Comparison of ENCODE assay signal across 9 mouse cellular contexts in genomic region chr14:30867042-30867441, GRCm38 (mm10). TPM values are rescaled to one million over a fixed set of nuclear protein-coding genes. Genes with fewer than 3 reads are reported as not detected.
DNase-seq lines count a peak whose midpoint lies in the region; TF ChIP-seq lines count a peak whose summit lies in the region.
"Had no signal": no experiment of that assay in that cellular context is flagged by ENCODE, and none has a peak within 500 bp of the region (broad histone marks: within the 10 kb centered on the region; RNA-seq: fewer than 3 reads in every experiment).

No protein-coding gene starts in this region.

- intact Hi-C loops in left cerebral cortex, postnatal 4 days (cut with DNase I) = no loop called here

- H3K27me3 ChIP-seq in myocyte (ENCODE audit: control insufficient read depth, insufficient read depth, insufficient read length) = no peaks in the 10 kb centered on the region
- H3K27me3 ChIP-seq: heart, embryonic 13.5 days had no signal

- TF ChIP-seq CTCF in bone marrow macrophage, adult 2 months (IDR thresholded peaks at IDR 0.05; ENCODE audit: low read depth, low read length) = peak; percentile 80
- peak; percentile 88 for TF ChIP-seq CTCF in embryonic fibroblast, embryonic 13.5 days (IDR thresholded peaks at IDR 0.05; ENCODE audit: borderline replicate concordance, insufficient read depth, low read length)

- H3K36me3 ChIP-seq in myocyte (ENCODE audit: control insufficient read depth, insufficient read depth) = no peaks in the 10 kb centered on the region

- TF ChIP-seq POLR2A in bone marrow macrophage, adult 2 months (IDR thresholded peaks at IDR 0.05; ENCODE audit: borderline replicate concordance, low read depth, low read length) = no peak
- no peak for TF ChIP-seq POLR2A in embryonic fibroblast, embryonic 13.5 days (IDR thresholded peaks at IDR 0.05; ENCODE audit: low read depth, low read length)
- no peak for TF ChIP-seq POLR2A in myocyte (IDR thresholded peaks at IDR 0.05; ENCODE audit: insufficient read length, low read depth)

- peak overlapping the region; percentile 14 for H3K4me2 ChIP-seq in myocyte (ENCODE audit: low read depth)
- H3K4me2 ChIP-seq: heart, embryonic 13.5 days had no signal

- no peak overlapping the region for H3K27ac ChIP-seq in bone marrow macrophage, adult 2 months (ENCODE audit: insufficient read depth, low read depth, low read length)
- H3K27ac ChIP-seq in embryonic fibroblast, embryonic 13.5 days (ENCODE audit: insufficient read depth, low read length) = no peak overlapping the region
- H3K27ac ChIP-seq: heart, embryonic 13.5 days had no signal

- H3K4me1 ChIP-seq in bone marrow macrophage, adult 2 months (ENCODE audit: control insufficient read depth, insufficient read depth, low read length) = no peaks in the 10 kb centered on the region
- no peaks in the 10 kb centered on the region for H3K4me1 ChIP-seq in embryonic fibroblast, embryonic 13.5 days (ENCODE audit: control insufficient read depth, insufficient read depth, low read length)

- DNase-seq in ovary, postnatal 10 days (ENCODE audit: low spot score) = peak; percentile 51
- no peak for DNase-seq in ovary, adult 18-20 months (ENCODE audit: low spot score)
- DNase-seq in hindlimb bud, embryonic 11.5 days (ENCODE audit: extremely low spot score, low read depth, low spot score) = peak; percentile 28
- DNase-seq in left cerebral cortex, postnatal 4 days = peak; percentile 85
- DNase-seq in thymus, postnatal 14 days = peak; percentile 65

- H3ac ChIP-seq in myocyte (ENCODE audit: control insufficient read depth, insufficient read length) = no peak overlapping the region

- H3K4me3 ChIP-seq in bone marrow macrophage, adult 2 months (ENCODE audit: insufficient read depth, low read length) = no peak overlapping the region
- no peak overlapping the region for H3K4me3 ChIP-seq in embryonic fibroblast, embryonic 13.5 days (ENCODE audit: insufficient read depth, low read length)
- no peak overlapping the region for H3K4me3 ChIP-seq in myocyte
- H3K4me3 ChIP-seq: heart, embryonic 13.5 days had no signal

- no peaks in the 10 kb centered on the region for H3K79me2 ChIP-seq in myocyte (ENCODE audit: control insufficient read depth, insufficient read depth)

TF ChIP-seq in myocyte, 11 proteins besides CTCF, POLR2A, EP300 and RAD21:
- TF ChIP-seq USF1 (IDR thresholded peaks at IDR 0.05; ENCODE audit: low read depth) = no peak
- TF ChIP-seq MYOG (IDR thresholded peaks at IDR 0.05; ENCODE audit: control insufficient read depth in 1 of 3, insufficient read depth in 1 of 3, insufficient read length in 2 of 3, low read depth in 2 of 3) = peak in 1 of 3 experiments; percentile 25
- peak in 2 of 3 experiments; percentile 48 to 68 for TF ChIP-seq MYOD1 (IDR thresholded peaks at IDR 0.05; ENCODE audit: control insufficient read depth in 1 of 3, insufficient read length in 2 of 3, low read depth in 2 of 3)

RNA-seq across cellular contexts. Expression of gene Mustn1, which starts 12.0 kb away (rescaled TPM):
- 1.0 and 1.5 TPM in 2 replicates for polyA plus RNA-seq in bone marrow macrophage, adult 2 months (2012; ENCODE audit: insufficient read depth, insufficient read length, missing spikeins)
- polyA plus RNA-seq in embryonic fibroblast, embryonic 13.5 days (2011; ENCODE audit: insufficient read length, low read depth, missing spikeins) = 2.9 and 4.9 TPM in 2 replicates
- total RNA-seq in left cerebral cortex, postnatal 4 days (2021) = 1 to 10 TPM; 1.1 to 1.4 TPM
- polyA plus RNA-seq in myocyte (2012; fragmentation: generic; extraction: Trizol) = 143 TPM

RNA-seq across cellular contexts. Expression of gene Itih4, which starts 19.2 kb away (rescaled TPM):
- polyA plus RNA-seq in bone marrow macrophage, adult 2 months (2012; ENCODE audit: insufficient read depth, insufficient read length, missing spikeins) = not detected in 2 replicates
- polyA plus RNA-seq in embryonic fibroblast, embryonic 13.5 days (2011; ENCODE audit: insufficient read length, low read depth, missing spikeins) = 0.13 TPM in 1 of 2 replicates, not detected in the other
- not detected for total RNA-seq in left cerebral cortex, postnatal 4 days (2021)
- polyA plus RNA-seq in myocyte (2012; fragmentation: generic; extraction: Trizol) = 0.06 TPM

RNA-seq across cellular contexts. Expression of gene Tmem110, which starts 41.7 kb away (rescaled TPM):
- polyA plus RNA-seq in bone marrow macrophage, adult 2 months (2012; ENCODE audit: insufficient read depth, insufficient read length, missing spikeins) = 8.0 and 8.4 TPM in 2 replicates
- 17.4 and 24.8 TPM in 2 replicates for polyA plus RNA-seq in embryonic fibroblast, embryonic 13.5 days (2011; ENCODE audit: insufficient read length, low read depth, missing spikeins)
- total RNA-seq in left cerebral cortex, postnatal 4 days (2021) = 10 to 100 TPM; 28.1 to 28.8 TPM
- 9.1 TPM for polyA plus RNA-seq in myocyte (2012; fragmentation: generic; extraction: Trizol)

RNA-seq across cellular contexts. Expression of gene Itih3, which starts 56.5 kb away (rescaled TPM):
- not detected in 2 replicates for polyA plus RNA-seq in bone marrow macrophage, adult 2 months (2012; ENCODE audit: insufficient read depth, insufficient read length, missing spikeins)
- not detected in 2 replicates for polyA plus RNA-seq in embryonic fibroblast, embryonic 13.5 days (2011; ENCODE audit: insufficient read length, low read depth, missing spikeins)
- 1 to 10 TPM; 2.4 to 3.7 TPM for total RNA-seq in left cerebral cortex, postnatal 4 days (2021)
- 0.04 TPM for polyA plus RNA-seq in myocyte (2012; fragmentation: generic; extraction: Trizol)

Comparison
In these comparisons a context has a peak if more than half of its experiments do, and no peak if none do; other contexts are left out.
1. RNA of gene Mustn1, which starts 12.0 kb away (polyA plus RNA-seq): 143 TPM in myocyte (single experiment); 2.9 to 4.9 TPM in embryonic fibroblast, embryonic 13.5 days and 1.0 to 1.5 TPM in bone marrow macrophage, adult 2 months; every median in the first group is over 10 times any median in the second.